Mouse (Mus musculus) erythroblast, adult 5-6 weeks (primary cell): ENCODE results near the gene Fgfr2. TPM values are rescaled to one million over a fixed set of nuclear protein-coding genes. Genes with fewer than 3 reads are reported as not detected.
"Not testable (repeated sequence)": the region's sequence is repeated elsewhere in the genome, so short reads cannot be mapped to it uniquely, and the experiment has no call there.

Experiments
- ATAC-seq: replicated peaks from 2 replicates; pipeline ENCODE4 v1.8.0; 2016; ENCODE audit warnings: moderate number of reproducible peaks, mild to moderate bottlenecking, moderate TSS enrichment, inconsistent platforms; ENCODE audit not compliant: poor library complexity, low FRiP score, severe bottlenecking
- total RNA-seq, 2 experiments: library from RNA; stranded (forward) in 1 of 2; stranded (reverse) in 1 of 2; fragments of 150-400 nt in 1 of 2; fragments of 200-764, 138-1000 nt in 1 of 2; gene quantifications; 2 replicates each; pipeline versions ENCODE4 v1.2.3 to v1.2.4; 2015 to 2017; ENCODE audit warnings: low replicate concordance in 2 of 2

Gene Fgfr2
- total RNA-seq, 2 experiments from 2014 or later = 4.8 TPM; not detected in 1

- ATAC-seq = no peak
Observed at GRCm38 (mm10) chr7:130173914-130174313, 2949.2 kb downstream of the Fgfr2 start.

GRCm38 (mm10) chr7:130170144-130170543, 2953.0 kb downstream of the Fgfr2 start:
- no peak for ATAC-seq

GRCm38 (mm10) chr7:130168296-130168695, 2954.9 kb downstream of the Fgfr2 start:
- no peak for ATAC-seq

GRCm38 (mm10) chr7:130167261-130167660, 2955.9 kb downstream of the Fgfr2 start:
- no peak for ATAC-seq

- ATAC-seq = no peak
Observed at GRCm38 (mm10) chr7:130166190-130166589, 2957.0 kb downstream of the Fgfr2 start.

GRCm38 (mm10) chr7:130165408-130165807, 2957.7 kb downstream of the Fgfr2 start:
- ATAC-seq = no peak

- no peak for ATAC-seq
Observed at GRCm38 (mm10) chr7:130162718-130163117, 2960.4 kb downstream of the Fgfr2 start.

- ATAC-seq = no peak
Observed at GRCm38 (mm10) chr7:130161581-130161980, 2961.6 kb downstream of the Fgfr2 start.

GRCm38 (mm10) chr7:130158845-130159244, 2964.3 kb downstream of the Fgfr2 start:
- ATAC-seq = no peak

- no peak for ATAC-seq
Observed at GRCm38 (mm10) chr7:130153363-130153969, 2969.7 kb downstream of the Fgfr2 start.

- no peak for ATAC-seq
Observed at GRCm38 (mm10) chr7:130148906-130149305, 2974.2 kb downstream of the Fgfr2 start.

GRCm38 (mm10) chr7:130147230-130147629, 2975.9 kb downstream of the Fgfr2 start:
- ATAC-seq = no peak

- no peak for ATAC-seq
Observed at GRCm38 (mm10) chr7:130145211-130145610, 2977.9 kb downstream of the Fgfr2 start.

- ATAC-seq = no peak
Observed at GRCm38 (mm10) chr7:130143371-130143770, 2979.8 kb downstream of the Fgfr2 start.

- no peak for ATAC-seq
Observed at GRCm38 (mm10) chr7:130141088-130141873, 2981.9 kb downstream of the Fgfr2 start.

- no peak for ATAC-seq
Observed at GRCm38 (mm10) chr7:130134924-130135365, 2988.2 kb downstream of the Fgfr2 start.

- not testable (repeated sequence) for ATAC-seq
Observed at GRCm38 (mm10) chr7:130134428-130134827, 2988.7 kb downstream of the Fgfr2 start.

- ATAC-seq = no peak
Observed at GRCm38 (mm10) chr7:130130226-130130625, 2992.9 kb downstream of the Fgfr2 start.

- ATAC-seq = no peak
Observed at GRCm38 (mm10) chr7:130129359-130129960, 2993.7 kb downstream of the Fgfr2 start.

GRCm38 (mm10) chr7:130121507-130121906, 3001.6 kb downstream of the Fgfr2 start:
- ATAC-seq = no peak

GRCm38 (mm10) chr7:130119466-130119865, 3003.7 kb downstream of the Fgfr2 start:
- no peak for ATAC-seq
